Mouse (Mus musculus) B cell, adult 2 months (primary cell): ENCODE data around the gene Eef1a1.

ENCODE experiments used
- DNase-seq, 2 experiments: peaks; one replicate each; pipeline ENCODE4 v3.0.0; 2022

Eef1a1 gene

GRCm38 (mm10) chr9:78474771-78475382, 14.1 kb downstream of the Eef1a1 start:
- peak in 1 of 2 experiments; percentile 7 for DNase-seq

GRCm38 (mm10) chr9:78474270-78474669, 14.7 kb downstream of the Eef1a1 start:
- DNase-seq = peak; percentile 21 to 30

GRCm38 (mm10) chr9:78473588-78473987, 15.4 kb downstream of the Eef1a1 start:
- DNase-seq = peak; percentile 21 to 26

DNA sequence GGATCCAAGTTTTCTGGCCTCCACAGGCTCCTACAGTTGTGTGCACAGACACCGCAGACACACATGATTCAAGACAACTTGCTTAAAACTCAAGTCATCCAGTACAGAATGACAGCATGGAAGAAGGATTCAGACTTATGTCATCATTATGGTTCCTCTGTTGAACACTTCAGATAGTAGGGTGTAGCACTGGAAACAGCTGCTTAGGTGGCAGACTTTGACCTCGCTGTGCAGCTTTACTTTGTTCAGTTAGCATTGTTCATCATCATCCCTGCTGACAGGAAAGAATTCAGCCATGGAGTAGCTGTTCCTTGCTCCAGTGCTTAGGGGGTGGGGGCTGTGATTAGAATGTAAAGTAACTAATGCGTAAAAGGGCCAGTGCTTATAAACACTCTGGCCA, 23.2 kb downstream of the Eef1a1 start:
- DNase-seq = no peak

GRCm38 (mm10) chr9:78463337-78463736, 25.6 kb downstream of the Eef1a1 start:
- DNase-seq = no peak

- DNase-seq = no peak
Observed at GRCm38 (mm10) chr9:78457026-78457425, 31.9 kb downstream of the Eef1a1 start.

GRCm38 (mm10) chr9:78451382-78451781, 37.6 kb downstream of the Eef1a1 start:
- peak in 1 of 2 experiments; percentile 57 for DNase-seq

- DNase-seq = no peak
Observed at GRCm38 (mm10) chr9:78450404-78450803, 38.5 kb downstream of the Eef1a1 start.

DNA sequence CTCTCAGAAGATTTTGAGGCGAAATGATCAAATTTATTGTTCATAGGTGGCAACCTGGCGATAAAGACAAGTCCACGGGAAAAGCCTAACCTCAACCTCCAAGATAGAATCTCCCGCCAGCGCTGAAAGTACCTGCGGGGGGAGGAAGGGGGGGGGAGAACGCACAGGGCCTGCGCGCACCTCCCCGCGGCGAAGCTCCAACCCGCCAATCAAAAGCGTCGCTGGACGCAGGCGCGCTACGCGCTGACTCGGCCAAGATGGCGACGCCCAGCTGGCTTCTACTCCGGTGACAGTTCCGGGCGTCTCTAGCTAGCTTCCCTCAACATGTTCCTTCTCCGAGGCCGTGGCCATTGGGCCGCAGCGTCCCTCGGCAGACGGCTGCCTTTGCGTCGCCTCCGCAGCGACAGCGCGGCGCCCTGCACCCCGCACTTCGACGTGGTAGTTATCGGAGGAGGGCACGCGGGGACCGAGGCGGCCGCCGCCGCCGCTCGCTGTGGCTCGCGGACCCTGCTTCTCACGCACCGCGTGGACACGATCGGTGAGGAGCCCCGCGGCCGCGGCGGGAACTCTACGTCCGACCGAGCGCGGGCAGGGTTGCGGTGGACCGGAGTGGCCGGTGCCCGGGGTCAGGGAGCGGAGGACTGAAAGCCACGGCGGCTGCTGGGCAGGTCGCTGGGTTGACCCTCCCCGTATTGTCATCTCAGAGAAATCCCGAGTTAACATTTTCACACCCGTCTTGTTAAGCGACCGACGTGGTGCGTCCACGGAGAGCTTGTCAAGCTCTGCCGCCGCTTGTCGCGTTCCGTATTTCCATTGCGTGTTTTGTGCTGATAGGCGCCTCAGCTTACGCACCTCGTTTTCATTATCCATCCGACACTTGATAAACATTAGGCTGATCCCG, 40.7 kb downstream of the Eef1a1 start, which contains the start of the genes Mto1 and Gm17324:
Gene Mto1 (plus strand): TSS at position 236 of the 901 bp plus-strand sequence.
Gene Gm17324 (minus strand): TSS at position 814 of the 901 bp plus-strand sequence.
- peak; percentile 87 to 89 for DNase-seq

- DNase-seq = no peak
Observed at GRCm38 (mm10) chr9:78447606-78447972, 41.4 kb downstream of the Eef1a1 start.

GRCm38 (mm10) chr9:78442579-78443392, 46.2 kb downstream of the Eef1a1 start, which contains the start of gene Cgas:
Gene Cgas, minus strand, starts transcription at chr9:78443237.
- peak; percentile 60 to 65 for DNase-seq

DNA sequence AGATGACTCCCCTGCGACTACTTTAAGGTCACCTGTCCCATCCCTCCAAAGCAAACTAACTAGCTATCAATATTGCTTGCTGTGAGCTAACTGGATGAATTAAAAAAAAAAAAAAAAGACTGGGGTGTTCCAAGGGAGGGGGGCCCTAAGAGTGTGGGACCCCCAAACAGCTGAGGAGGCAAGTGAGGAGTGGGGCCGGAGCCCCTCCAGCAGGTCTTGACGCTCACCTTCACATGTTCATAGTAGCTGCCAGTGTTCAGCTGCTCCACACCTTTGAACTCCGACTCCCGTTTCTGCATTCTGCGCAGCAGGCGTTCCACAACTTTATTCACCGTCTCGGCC, 46.7 kb downstream of the Eef1a1 start:
- no peak for DNase-seq

- no peak for DNase-seq
Observed at GRCm38 (mm10) chr9:78439426-78439825, 49.5 kb downstream of the Eef1a1 start.

- DNase-seq = no peak
Observed at GRCm38 (mm10) chr9:78432471-78432870, 56.5 kb downstream of the Eef1a1 start.

DNA sequence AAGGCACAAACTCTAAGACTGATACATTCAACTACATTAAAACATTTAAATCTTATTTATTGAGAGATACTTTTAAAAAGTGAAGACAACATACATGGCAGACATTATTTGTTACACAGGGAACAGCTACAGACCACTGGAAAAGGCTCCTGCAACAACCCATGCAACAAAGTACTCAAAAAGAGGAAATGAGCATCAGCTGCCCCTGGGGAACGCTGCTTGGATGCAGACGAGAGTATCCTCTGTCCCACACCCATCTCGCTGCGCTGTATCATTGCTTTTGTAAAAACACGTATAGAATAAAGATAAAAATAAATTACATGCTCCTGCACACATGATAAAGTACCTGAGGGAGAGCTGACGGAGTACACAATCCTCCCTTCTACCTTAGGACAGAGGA, 58.5 kb downstream of the Eef1a1 start:
- DNase-seq = peak; percentile 87 to 91

DNA sequence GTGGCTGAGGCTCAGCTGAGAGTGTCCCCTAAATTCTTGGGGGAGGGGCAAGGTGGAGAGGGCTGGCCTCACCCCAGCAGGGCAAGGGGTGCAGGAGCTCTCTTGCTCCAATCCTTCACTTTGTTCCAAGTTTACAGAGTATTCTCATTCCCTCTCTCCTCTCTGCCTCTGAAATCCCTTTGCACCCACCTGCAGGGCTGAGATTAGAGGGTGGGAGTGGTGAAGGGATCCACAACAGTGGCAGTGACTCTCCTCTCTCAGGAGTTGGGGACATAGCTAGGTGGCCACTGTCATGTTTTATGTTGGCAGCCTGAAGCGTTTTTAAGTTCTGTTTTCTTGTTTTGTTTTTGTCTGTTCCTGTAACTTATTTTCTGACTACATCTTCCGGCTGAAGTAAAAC, 59.4 kb downstream of the Eef1a1 start:
- DNase-seq = no peak

DNA sequence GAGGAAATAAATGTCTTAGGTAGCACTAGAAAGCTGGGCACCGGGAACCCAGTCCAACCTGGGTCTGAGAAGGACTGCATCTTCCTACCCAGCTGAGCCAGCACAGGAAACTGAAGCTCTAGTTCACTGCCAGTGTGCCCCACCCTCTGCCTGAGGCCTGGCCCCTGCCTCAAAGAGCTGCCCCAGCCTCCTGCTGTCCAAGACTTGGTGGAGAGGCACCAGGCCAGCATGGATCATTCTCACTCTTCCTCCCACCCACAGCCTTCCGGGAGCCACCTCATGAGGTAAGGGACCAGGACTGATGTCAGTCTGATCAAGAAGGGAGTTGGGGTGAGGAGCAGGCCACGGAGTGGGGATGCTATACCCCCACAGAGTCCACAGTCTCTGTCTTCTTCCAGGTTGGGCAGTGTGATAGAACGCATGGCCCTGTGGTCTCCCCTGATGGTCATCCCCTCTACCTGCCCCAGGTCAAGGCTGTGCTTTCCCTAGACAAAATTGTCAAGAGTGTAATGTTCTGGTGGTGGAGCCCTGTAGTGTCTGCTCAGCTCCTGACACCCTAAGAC, 60.0 kb downstream of the Eef1a1 start:
- DNase-seq = peak in 1 of 2 experiments; percentile 28
